Mouse (Mus musculus): ENCODE data around the gene Rin2.

Rin2 gene

GRCm38 (mm10) chr2:145675142-145675755, at the start of gene Rin2:
Gene Rin2, plus strand, starts transcription at chr2:145675215.
- peak; percentile 10 to 21 for DNase-seq

DNA sequence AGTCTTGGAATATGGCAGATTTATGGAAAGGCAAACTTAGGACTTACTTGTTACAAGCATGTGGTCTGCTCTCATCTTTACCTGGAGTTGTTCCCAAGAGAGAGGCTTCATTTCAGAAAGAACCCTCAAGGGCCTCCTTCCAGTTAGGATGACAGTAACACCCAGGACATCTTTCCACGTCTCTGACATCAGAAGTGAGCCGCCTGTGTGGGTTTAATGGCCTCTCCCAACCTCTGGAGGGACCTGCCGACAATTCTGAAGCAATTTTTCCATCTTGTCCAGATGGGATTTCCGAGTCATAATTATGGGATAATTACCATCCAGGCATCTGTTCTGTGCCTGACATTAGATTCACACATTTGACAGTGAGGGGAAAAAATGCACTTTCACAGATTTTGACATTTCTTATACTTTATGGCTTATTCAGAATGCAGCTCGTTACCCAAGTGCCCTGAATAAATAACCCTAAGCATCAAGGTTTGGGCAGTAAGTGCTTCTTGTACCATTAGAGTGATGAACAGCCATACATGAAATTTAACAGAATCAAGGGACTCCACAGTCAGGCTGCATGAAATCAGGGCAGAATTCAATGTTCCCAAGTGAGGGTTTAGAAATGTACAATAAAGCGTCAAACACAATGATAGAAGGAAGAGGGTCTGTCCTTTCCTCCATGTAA, 43.8 kb upstream of the Rin2 start:
- no peak for DNase-seq

DNA sequence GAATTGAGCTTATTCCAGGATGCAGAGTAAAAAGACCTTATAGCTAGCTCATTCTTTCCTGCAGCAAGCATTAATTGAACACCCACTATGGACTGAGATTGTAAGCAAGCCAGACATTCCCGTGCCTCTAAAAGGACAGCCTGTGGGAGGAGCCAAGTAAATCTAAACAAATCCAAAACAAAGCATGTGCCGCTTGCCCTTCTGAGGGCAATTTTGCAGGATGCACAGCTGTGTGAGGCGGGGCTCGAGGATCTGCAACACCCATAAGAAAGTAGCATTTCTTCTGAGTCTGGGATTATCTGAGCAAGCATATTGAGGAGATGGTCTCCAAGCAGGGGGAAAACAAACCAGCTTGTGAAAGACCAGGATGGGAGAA, 43.2 kb upstream of the Rin2 start:
- no peak for DNase-seq

- no peak for DNase-seq
These were observed 41.2 kb upstream of the Rin2 start for GRCm38 (mm10) chr2:145633811-145634210.

GRCm38 (mm10) chr2:145640255-145640984, 34.6 kb upstream of the Rin2 start:
- DNase-seq, result no peak

- DNase-seq, result no peak
These were observed 19.5 kb upstream of the Rin2 start for GRCm38 (mm10) chr2:145655373-145655960.

- DNase-seq, result no peak
These were observed 18.9 kb upstream of the Rin2 start for GRCm38 (mm10) chr2:145656121-145656520.

- no peak for DNase-seq
These were observed 18.3 kb upstream of the Rin2 start for GRCm38 (mm10) chr2:145656716-145657115.

GRCm38 (mm10) chr2:145661242-145661641, 13.8 kb upstream of the Rin2 start:
- no peak for DNase-seq

GRCm38 (mm10) chr2:145663899-145664298, 11.1 kb upstream of the Rin2 start:
- DNase-seq, result no peak

DNA sequence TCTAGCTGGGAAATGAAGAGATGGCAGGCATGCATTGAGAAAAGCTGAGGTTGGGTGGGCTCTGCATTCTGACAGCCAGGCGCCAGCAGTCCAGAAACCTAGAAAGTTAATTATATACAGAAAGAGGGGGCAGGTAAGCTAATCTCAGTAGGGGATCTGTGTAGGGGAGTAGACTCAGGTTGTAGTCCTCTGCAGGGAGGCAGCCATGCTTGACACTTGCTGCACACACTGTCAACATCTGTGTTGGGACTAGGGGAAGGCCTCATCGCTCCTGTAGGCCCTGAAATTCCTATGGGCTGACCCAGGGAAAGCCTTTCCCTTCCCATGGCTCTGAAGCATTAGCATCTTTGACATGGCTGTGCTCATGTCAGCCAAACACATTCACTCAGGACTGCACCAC, 10.7 kb upstream of the Rin2 start:
- DNase-seq, result no peak

DNA sequence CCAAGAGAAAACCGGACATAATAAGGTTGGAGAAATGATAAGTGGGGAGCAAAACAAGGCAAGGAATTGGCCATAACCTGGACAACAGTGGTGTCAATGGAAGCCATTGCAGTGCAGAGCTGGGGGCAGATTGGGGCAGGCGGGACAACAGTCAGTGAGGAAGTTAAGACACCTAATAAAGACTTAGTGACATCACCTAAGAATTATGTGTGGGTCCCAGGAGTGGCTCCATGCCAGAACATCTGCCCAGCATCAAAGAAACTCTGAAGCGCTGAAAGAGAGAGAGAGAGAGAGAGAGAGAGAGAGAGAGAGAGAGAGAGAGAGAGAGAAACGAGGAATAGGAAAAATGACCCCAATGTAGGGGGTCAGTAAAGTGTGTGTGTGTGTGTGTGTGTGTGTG, 6.9 kb upstream of the Rin2 start:
- DNase-seq, result no peak

GRCm38 (mm10) chr2:145670131-145670530, 4.9 kb upstream of the Rin2 start:
- no peak for DNase-seq

GRCm38 (mm10) chr2:145674496-145675141, 396 bp upstream of the Rin2 start:
- DNase-seq, result no peak

- no peak for DNase-seq
These were observed 935 bp downstream of the Rin2 start for GRCm38 (mm10) chr2:145675756-145676543.

DNA sequence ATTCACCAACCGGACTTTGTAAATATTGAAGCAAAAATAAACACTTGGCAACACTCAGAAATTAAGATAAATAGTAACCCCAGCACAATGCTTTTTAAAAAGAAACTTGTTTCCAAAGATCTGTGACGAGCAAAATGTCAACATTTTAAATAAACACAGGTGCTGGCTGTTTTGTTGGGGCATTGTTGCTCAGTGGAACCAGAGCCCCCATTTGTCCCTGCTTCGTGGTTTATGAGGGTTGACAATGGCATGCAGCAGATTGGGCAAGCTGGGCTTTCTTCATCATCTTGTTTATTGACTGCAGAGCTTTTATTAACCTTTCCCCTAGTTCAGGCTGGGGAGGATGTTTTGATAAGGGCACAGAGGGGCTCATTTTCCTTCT, 1.5 kb downstream of the Rin2 start:
- no peak for DNase-seq

DNA sequence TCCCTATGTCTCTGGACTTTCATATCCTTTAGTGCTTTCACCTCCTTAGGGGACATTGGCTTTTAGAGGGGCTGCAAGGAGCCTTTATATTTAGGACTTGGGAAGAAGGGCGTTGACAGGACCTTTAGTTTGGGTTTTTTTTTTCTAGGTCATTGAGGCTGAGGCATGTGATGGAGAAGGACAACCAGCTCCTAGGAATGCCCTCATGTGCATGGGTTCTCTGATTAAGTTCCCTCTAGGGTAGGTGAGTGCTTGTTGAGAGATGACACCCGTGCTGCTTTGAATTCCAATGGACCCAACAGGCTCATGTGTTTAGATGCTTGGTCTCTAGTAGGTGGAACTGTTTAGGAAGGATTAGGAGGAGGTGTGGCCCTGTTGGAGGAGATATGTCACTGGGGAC, 1.9 kb downstream of the Rin2 start:
- DNase-seq, result no peak

DNA sequence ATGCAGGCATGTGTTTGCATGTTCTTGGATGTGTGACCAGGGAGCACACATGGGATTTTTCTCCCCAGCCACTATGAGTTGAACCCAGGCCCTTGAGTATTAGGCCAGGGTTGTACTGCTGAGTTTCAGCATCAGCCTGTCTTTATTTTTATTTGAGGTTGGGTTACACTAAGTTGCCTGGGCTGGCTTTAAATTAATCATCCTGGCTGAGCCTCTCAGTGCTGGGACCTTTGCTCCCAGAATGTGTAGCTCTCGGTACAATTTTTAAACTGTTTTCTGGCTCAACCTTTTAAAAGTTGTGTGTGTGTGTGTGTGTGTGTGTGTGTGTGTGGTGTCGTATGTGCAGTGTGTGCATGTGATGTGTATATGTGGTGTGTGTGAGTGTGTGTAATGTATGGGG, 5.1 kb downstream of the Rin2 start:
- DNase-seq, result no peak

GRCm38 (mm10) chr2:145680762-145681161, 5.7 kb downstream of the Rin2 start:
- DNase-seq, result no peak

DNA sequence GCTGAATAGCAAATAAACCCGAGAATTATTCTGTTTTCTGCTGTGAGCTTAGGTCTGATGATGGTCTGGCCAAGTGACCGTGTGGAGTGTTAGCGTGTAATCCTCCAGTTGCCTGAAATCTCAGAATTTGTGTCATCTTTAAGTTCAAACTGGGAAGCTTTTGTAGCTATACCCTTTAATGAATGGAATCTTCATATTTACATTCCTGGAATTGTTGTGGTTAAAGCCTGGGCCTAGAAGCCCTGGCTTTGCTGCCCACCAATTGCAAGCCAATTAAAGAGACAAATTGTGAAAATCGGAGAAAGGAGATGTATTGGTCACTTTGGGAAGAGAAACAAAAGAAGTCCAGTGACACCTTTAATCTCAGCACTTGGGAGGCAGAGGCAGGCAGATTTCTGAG, 6.6 kb downstream of the Rin2 start:
- DNase-seq, result no peak

GRCm38 (mm10) chr2:145682924-145683323, 7.9 kb downstream of the Rin2 start:
- DNase-seq, result no peak

DNA sequence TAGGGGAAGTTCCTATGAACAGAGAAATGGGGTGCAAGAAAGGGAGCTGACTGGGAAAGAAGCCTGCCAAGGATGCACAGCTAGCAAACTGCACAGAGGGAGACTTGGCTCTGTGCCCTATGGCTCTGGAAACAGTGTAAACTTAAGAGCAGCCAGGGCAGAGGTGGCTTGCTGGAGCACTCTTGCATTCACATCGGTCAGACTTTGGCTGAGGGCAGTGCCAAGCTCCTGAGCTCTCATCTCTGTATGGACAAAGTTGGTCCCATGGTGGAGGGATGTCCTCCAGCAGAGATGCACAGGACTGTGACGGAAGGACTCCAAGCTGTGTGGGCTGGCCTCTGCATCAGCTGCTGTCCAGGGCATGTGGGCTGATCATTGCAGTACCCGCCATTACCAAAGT, 8.5 kb downstream of the Rin2 start:
- DNase-seq, result no peak

DNA sequence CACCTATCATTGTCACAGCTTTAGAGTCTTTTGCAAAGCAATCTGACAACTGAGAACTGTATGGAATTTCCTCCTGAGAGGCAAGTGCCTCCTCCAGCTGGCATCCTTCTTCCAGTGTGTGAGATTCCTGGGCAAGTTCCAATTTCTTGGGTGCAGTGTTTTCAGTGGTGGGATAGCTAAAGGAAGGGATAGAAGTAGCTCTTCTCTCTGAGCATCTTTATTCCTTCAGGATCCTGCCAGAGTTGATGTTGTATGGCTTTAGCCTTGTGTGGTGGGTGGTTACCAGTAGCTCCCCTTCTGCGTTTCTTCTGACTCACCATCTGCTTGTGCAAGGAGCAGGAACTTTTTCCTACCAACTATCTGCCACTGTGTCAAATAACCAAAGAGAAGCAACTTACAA, 9.1 kb downstream of the Rin2 start:
- DNase-seq, result no peak

All from spleen, adult 18-20 months (tissue).